Mouse (Mus musculus) cerebellum, adult 2 months (tissue): ENCODE measurements around the gene Dcbld1. TPM values are rescaled to one million over a fixed set of nuclear protein-coding genes. Genes with fewer than 3 reads are reported as not detected.

ENCODE experiments used
- DNase-seq, 2 experiments: peaks; one replicate each; pipeline ENCODE4 v3.0.0; 2021
- H3K27ac ChIP-seq: fragments of 200-500 bp; 2 replicates; pipeline ENCODE4 v1.5.1; 2012; ENCODE audit warnings: low read length, control low read depth, inconsistent platforms; ENCODE audit not compliant: insufficient read depth
- H3K27me3 ChIP-seq: fragments of 200-500 bp; 2 replicates; pipeline ENCODE4 v1.6.1; 2012; ENCODE audit warnings: inconsistent platforms, mild to moderate bottlenecking, low read length, moderate library complexity; ENCODE audit not compliant: control insufficient read depth, insufficient read depth
- H3K4me1 ChIP-seq: fragments of 200-500 bp; 2 replicates; pipeline ENCODE4 v1.6.1; 2011; ENCODE audit warnings: low read length; ENCODE audit not compliant: control insufficient read depth, insufficient read depth
- H3K4me3 ChIP-seq: fragments of 200-500 bp; replicated peaks from 2 replicates; pipeline ENCODE3; 2011; ENCODE audit warnings: mild to moderate bottlenecking, low read depth, low read length, control low read depth; ENCODE audit not compliant: insufficient read depth
- CTCF ChIP-seq: fragments of 200-500 bp; IDR thresholded peaks from 2 replicates; pipeline ENCODE4 v1.5.1; 2011; ENCODE audit warnings: low read depth, mild to moderate bottlenecking, control low read depth, low read length, moderate library complexity, borderline replicate concordance; ENCODE audit not compliant: insufficient read depth
- POLR2A ChIP-seq: fragments of 200-500 bp; IDR thresholded peaks from 2 replicates; pipeline ENCODE4 v1.6.1; 2011; ENCODE audit warnings: low read length, control low read depth, borderline replicate concordance; ENCODE audit not compliant: insufficient read depth
- WGBS: fragments of 180-500 bp; shearing (Covaris S2); methylation state at CpG from one replicate; pipeline ENCODE4 v1.1.7; 2018; 5-methylcytosine and 5-hydroxymethylcytosine counted together
- polyA plus RNA-seq: library from polyadenylated mRNA; depleted of rRNA; stranded (reverse); fragments of >200 nt; gene quantifications from 2 replicates; pipeline ENCODE4 v1.2.3, GENCODE M21; 2012

The Dcbld1 gene
- polyA plus RNA-seq, 1 experiment = 9.2 TPM

DNA sequence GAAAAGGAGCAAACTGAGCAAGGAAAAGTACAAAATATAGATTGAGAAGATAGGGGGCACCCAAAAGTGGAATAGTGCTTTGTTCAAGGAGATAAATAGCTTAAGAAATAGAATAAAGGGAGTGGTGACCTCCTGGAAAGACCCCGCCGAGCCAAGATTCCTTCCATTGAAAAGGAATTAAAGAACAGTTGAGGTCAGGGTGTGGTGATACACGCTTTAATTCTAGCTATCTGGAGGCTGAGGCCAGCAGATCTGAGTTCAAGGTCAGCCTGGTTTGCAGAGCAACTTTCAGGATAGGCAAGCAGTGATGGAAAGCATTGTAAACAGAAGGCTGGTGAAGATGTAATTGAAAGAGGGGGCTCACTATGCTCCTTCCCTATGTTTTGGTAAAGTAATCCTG, 12.8 kb downstream of the Dcbld1 start:
- Histone ChIP-seq H3K4me1 (no peaks in the 10 kb centered on the region), H3K27me3 (no peaks in the 10 kb centered on the region), H3K27ac (no peak overlapping the region), H3K4me3 (no peak overlapping the region)
- DNase-seq = no peak
- TF ChIP-seq CTCF = no peak
- WGBS = 73% methylated on average over 3 of the region's 3 CpGs

DNA sequence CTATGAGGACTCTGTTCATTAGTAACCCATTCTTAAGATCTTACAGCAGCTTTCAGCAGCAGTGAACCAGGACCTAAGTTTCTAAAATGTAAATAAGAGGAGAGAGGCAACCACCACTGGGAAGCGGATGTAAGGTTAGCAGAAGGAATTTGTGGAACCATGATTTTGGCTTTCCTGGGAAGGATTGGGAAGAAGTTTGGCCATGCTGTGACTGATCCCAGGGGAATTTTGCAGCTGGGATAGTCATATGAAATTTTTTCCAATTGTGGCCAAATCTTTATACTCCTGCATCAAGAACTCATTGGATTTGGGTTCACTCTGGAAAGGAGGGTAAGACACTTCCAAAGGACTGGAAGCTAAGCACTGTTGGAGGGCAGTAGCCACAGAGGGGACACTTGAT, 18.8 kb downstream of the Dcbld1 start:
- no peak overlapping the region for H3K4me3 ChIP-seq
- 96% methylated on average over 1 of the region's 1 CpGs for WGBS
- TF ChIP-seq POLR2A = no peak
- no peak for TF ChIP-seq CTCF
- H3K27ac ChIP-seq = no peak overlapping the region
- no peak for DNase-seq
- H3K4me1 ChIP-seq = no peaks in the 10 kb centered on the region
- no peaks in the 10 kb centered on the region for H3K27me3 ChIP-seq

DNA sequence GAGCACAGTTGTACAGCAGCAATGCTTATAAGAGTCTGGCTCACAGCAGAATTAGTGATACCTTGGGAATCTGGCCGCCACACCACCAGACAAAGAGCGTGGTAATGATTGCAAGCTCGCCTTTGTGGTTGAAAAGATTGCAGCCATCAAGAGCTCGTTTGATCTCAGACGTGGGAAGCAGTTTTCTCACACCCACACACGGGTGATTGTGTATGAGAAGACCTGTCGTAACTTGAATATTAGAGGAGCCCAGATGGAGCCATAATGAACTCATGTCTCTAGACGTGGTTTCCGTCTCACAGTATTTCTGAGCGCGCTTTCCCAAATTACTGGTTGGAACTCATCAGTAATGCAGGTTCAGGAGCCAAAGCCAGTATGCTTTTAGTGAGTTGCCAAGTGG, 20.0 kb downstream of the Dcbld1 start:
- H3K27ac ChIP-seq = no peak overlapping the region
- WGBS = 81% methylated on average over 11 of the region's 11 CpGs
- TF ChIP-seq CTCF (no peak), POLR2A (no peak)

DNA sequence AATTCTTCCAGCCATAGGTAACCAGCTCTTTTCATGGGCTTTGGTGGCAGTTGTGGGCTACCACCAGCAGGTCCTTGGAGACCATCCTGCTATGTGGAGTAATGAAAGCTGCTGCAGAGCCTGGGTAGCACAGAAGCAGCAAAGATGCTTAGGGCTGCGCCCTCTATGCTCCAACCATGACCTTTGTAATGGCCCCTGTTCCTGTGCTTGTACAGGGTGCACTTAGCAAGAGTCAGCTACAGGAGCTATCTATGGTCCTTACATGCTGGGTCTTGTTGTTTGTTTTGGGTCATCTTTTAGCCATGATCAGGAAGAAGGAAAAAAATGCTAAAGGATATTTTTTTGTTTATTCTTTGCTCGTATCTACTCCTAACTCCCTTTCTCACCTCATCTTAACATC, 24.3 kb downstream of the Dcbld1 start:
- no peaks in the 10 kb centered on the region for H3K4me1 ChIP-seq
- no peak for TF ChIP-seq POLR2A
- TF ChIP-seq CTCF = no peak
- no peak for DNase-seq
- H3K27ac ChIP-seq = no peak overlapping the region
- 94% methylated on average over 2 of the region's 2 CpGs for WGBS
- H3K4me3 ChIP-seq = no peak overlapping the region
- no peaks in the 10 kb centered on the region for H3K27me3 ChIP-seq

More for the DNA sequence above, 20.0 kb downstream of the Dcbld1 start:
- Histone ChIP-seq H3K4me3 (no peak overlapping the region), H3K4me1 (no peaks in the 10 kb centered on the region), H3K27me3 (no peaks in the 10 kb centered on the region)
- no peak for DNase-seq

DNA sequence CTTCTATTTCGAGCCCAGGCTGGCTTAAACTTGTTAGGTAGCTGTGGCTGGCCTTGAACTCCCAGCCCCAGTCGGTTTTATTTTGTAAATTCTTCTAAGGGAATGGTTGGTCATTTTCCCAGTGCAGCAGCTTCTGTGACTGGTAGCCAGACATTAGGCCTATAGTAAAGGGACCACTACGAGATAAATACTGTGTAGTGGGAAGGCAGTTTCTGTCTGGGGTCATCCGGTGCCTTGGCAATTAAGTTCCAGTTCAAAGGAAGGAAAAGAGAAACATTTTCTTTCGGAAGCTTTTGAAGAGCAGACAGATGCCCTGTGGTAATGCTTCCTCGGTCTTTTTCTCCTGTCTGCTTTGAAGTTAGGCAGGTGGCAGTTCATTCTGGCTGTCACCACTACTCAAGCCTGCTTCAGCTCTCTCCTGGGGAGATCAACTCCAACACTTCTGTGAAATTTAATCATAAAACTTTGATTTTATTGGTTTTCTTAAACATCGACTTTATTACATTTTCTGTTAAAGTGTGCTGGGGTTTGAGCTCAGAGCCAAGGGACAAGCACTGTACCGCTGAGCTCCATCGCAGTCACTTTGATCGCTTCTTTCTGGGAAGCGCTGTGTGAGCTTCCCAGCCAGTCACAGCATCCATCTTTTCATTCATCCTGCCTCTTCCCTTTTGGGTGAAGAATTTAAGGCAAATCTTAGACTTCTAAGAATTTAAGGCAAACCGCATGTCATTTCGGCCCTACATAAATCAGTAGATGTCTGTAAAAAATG, 24.9 kb downstream of the Dcbld1 start:
- Histone ChIP-seq H3K4me3 (no peak overlapping the region), H3K27ac (no peak overlapping the region), H3K27me3 (no peaks in the 10 kb centered on the region), H3K4me1 (no peaks in the 10 kb centered on the region)
- WGBS = 73% methylated on average over 13 of the region's 13 CpGs
- DNase-seq = no peak
- no peak for TF ChIP-seq POLR2A
- no peak for TF ChIP-seq CTCF

DNA sequence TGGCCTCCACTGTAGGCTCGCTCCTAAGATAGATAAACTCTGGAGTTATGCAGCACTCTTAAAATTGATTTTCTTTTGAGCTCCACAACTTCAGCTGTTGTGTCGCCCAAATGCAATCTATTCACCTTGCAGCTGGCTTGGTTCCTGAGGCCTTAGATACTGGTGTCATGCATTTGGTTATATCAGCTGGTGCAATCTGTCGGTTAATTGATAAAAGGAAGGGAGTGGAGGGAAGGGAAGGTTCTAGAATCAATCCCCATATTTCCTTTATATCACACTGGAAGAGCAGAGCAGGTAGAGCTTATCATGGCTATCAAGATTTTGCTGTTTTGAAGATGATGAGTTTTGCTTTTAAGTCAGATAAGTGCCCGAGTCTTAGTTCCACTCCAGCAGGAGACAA, 26.8 kb downstream of the Dcbld1 start:
- TF ChIP-seq POLR2A (no peak), CTCF (no peak)
- DNase-seq = no peak
- 96% methylated on average over 4 of the region's 4 CpGs for WGBS
- no peak overlapping the region for H3K27ac ChIP-seq
- no peaks in the 10 kb centered on the region for H3K27me3 ChIP-seq
- H3K4me1 ChIP-seq = no peaks in the 10 kb centered on the region
- H3K4me3 ChIP-seq = no peak overlapping the region

DNA sequence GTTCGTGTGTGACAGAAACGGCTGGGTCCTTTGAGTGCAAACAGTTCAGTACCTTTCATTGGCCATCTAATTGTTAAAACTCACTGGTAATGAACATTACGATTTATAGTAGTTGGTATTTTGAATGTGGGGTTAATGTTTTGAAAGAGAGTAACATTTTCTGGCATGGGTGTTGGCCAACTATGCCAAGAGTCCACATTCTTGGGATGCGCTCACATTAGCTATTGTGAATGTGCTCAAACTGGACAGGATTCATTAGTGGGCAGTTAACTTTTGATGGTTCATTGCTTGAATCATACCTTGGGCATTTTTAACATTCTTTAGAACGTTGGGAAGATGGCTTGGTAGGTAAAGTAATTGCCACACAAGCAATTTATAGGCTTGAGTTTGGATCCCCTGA, 30.7 kb downstream of the Dcbld1 start:
- WGBS = 88% methylated on average over 5 of the region's 5 CpGs
- TF ChIP-seq CTCF = no peak
- no peak for TF ChIP-seq POLR2A
- H3K27me3 ChIP-seq = no peaks in the 10 kb centered on the region
- H3K4me3 ChIP-seq = no peak overlapping the region
- no peaks in the 10 kb centered on the region for H3K4me1 ChIP-seq
- no peak for DNase-seq
- no peak overlapping the region for H3K27ac ChIP-seq

DNA sequence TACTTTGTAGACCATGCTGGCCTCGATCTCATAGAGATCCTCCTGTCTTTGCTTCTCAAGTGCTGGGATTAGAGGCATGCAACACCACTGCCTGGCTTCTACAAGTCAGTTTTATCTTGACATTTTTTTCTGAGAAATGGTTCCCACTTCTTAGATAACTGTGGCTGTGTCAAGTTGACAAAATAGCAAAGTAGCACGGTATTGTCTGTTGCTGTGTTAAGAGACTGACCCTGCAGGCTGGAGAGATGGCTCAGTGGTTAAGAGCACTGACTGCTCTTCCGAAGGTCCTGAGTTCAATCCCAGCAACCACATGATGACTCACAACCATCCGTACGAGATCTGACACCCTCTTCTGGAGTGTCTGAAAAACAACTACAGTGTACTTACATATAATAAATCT, 35.5 kb downstream of the Dcbld1 start:
- H3K4me3 ChIP-seq = no peak overlapping the region
- DNase-seq = no peak
- WGBS = 98% methylated on average over 5 of the region's 5 CpGs
- H3K27ac ChIP-seq = no peak overlapping the region
- H3K27me3 ChIP-seq = no peaks in the 10 kb centered on the region
- H3K4me1 ChIP-seq = no peaks in the 10 kb centered on the region; the same call in 1 of the 2 replicates
- TF ChIP-seq CTCF (no peak), POLR2A (no peak)
